In genomic region chr1:184718261-184719120, GRCm38 (mm10) we compare ENCODE assay signal across 9 mouse cellular contexts. TPM values are rescaled to one million over a fixed set of nuclear protein-coding genes. Genes with fewer than 3 reads are reported as not detected.
DNase-seq lines count a peak whose midpoint lies in the region; ATAC-seq and TF ChIP-seq lines count a peak whose summit lies in the region.
"Had no signal": no experiment of that assay in that cellular context is flagged by ENCODE, and none has a peak within 500 bp of the region (broad histone marks: within the 10 kb centered on the region; RNA-seq: fewer than 3 reads in every experiment).

No protein-coding gene starts in this region.

- peaks cover 35% of the 10 kb centered on the region for H3K4me1 ChIP-seq in kidney, embryonic 15.5 days
- H3K4me1 ChIP-seq in embryonic facial prominence, embryonic 12.5 days: no peaks in the 10 kb centered on the region
- no peaks in the 10 kb centered on the region for H3K4me1 ChIP-seq in intestine, postnatal 0 days (replicated peaks; ENCODE audit: control insufficient read depth, insufficient read depth, low read length)
- no peaks in the 10 kb centered on the region for H3K4me1 ChIP-seq in midbrain, postnatal 0 days (ENCODE audit: insufficient read depth, low read length)

- no peak overlapping the region for H3K9ac ChIP-seq in kidney, embryonic 15.5 days
- no peak overlapping the region for H3K9ac ChIP-seq in embryonic facial prominence, embryonic 12.5 days
- H3K9ac ChIP-seq in intestine, postnatal 0 days (ENCODE audit: low read depth, low read length): no peak overlapping the region
- H3K9ac ChIP-seq in midbrain, postnatal 0 days (replicated peaks; ENCODE audit: low read length, poor library complexity, severe bottlenecking): no peak overlapping the region

- no peaks in the 10 kb centered on the region for H3K36me3 ChIP-seq in kidney, embryonic 15.5 days
- H3K36me3 ChIP-seq in embryonic facial prominence, embryonic 12.5 days: no peaks in the 10 kb centered on the region
- no peaks in the 10 kb centered on the region for H3K36me3 ChIP-seq in intestine, postnatal 0 days (ENCODE audit: control insufficient read depth, insufficient read depth)
- no peaks in the 10 kb centered on the region for H3K36me3 ChIP-seq in midbrain, postnatal 0 days (ENCODE audit: insufficient read depth, low read length)

- peaks cover 100% of the 10 kb centered on the region for H3K27me3 ChIP-seq in kidney, embryonic 15.5 days
- peaks cover 98% of the 10 kb centered on the region for H3K27me3 ChIP-seq in embryonic facial prominence, embryonic 12.5 days
- H3K27me3 ChIP-seq in intestine, postnatal 0 days (replicated peaks; ENCODE audit: control insufficient read depth, insufficient read depth, low read length): peaks cover 76% of the 10 kb centered on the region
- H3K27me3 ChIP-seq in midbrain, postnatal 0 days (ENCODE audit: insufficient read depth, low read length): peaks cover 90% of the 10 kb centered on the region

- peak overlapping the region; percentile 8 for H3K4me3 ChIP-seq in kidney, embryonic 15.5 days (replicated peaks)
- H3K4me3 ChIP-seq in embryonic facial prominence, embryonic 12.5 days: 0 out of 2 replicates have a peak overlapping the region, but pooled peaks have one; percentile 5
- peak overlapping the region; percentile 17; the same call in 1 of the 2 replicates for H3K4me3 ChIP-seq in intestine, postnatal 0 days (ENCODE audit: low read depth, low read length)
- H3K4me3 ChIP-seq in midbrain, postnatal 0 days (ENCODE audit: low read depth, low read length): no peak overlapping the region

- no peak overlapping the region for H3K27ac ChIP-seq in kidney, embryonic 15.5 days
- no peak overlapping the region for H3K27ac ChIP-seq in embryonic facial prominence, embryonic 12.5 days
- H3K27ac ChIP-seq in intestine, postnatal 0 days (ENCODE audit: low read depth, low read length): no peak overlapping the region
- no peak overlapping the region for H3K27ac ChIP-seq in midbrain, postnatal 0 days (ENCODE audit: low read depth, low read length)

- TF ChIP-seq CTCF in intestine, postnatal 0 days (IDR thresholded peaks at IDR 0.05; ENCODE audit: low read depth): peak; percentile 42
- TF ChIP-seq CTCF in midbrain, postnatal 0 days (IDR thresholded peaks at IDR 0.05): no peak

- H3K9me3 ChIP-seq in kidney, embryonic 15.5 days (replicated peaks): no peaks in the 10 kb centered on the region
- H3K9me3 ChIP-seq in embryonic facial prominence, embryonic 12.5 days: no peaks in the 10 kb centered on the region
- no peaks in the 10 kb centered on the region for H3K9me3 ChIP-seq in intestine, postnatal 0 days (ENCODE audit: control insufficient read depth)
- H3K9me3 ChIP-seq in midbrain, postnatal 0 days (ENCODE audit: low read length): no peaks in the 10 kb centered on the region

- 2% methylated on average over 41 of the region's 41 CpGs for WGBS in kidney, embryonic 15.5 days
- under 1% methylated on average over 41 of the region's 41 CpGs for WGBS in embryonic facial prominence, embryonic 12.5 days
- WGBS in intestine, postnatal 0 days: 7% methylated on average over 41 of the region's 41 CpGs
- 1% methylated on average over 41 of the region's 41 CpGs for WGBS in midbrain, postnatal 0 days

- H3K4me2 ChIP-seq in kidney, embryonic 15.5 days: peak overlapping the region; percentile 41
- peak overlapping the region; percentile 15 for H3K4me2 ChIP-seq in embryonic facial prominence, embryonic 12.5 days (replicated peaks)
- peak overlapping the region; percentile 51 for H3K4me2 ChIP-seq in intestine, postnatal 0 days (replicated peaks; ENCODE audit: low read depth)
- 0 out of 2 replicates have a peak overlapping the region, but pooled peaks have one; percentile 1 for H3K4me2 ChIP-seq in midbrain, postnatal 0 days (ENCODE audit: low read depth, low read length, poor library complexity, severe bottlenecking)

- no peak for ATAC-seq in kidney, embryonic 15.5 days (replicated peaks; ENCODE audit: low FRiP score)
- ATAC-seq in embryonic facial prominence, embryonic 12.5 days (ENCODE audit: insufficient number of reproducible peaks, insufficient read depth, low FRiP score, low TSS enrichment): no peak
- ATAC-seq in intestine, postnatal 0 days: no peak
- no peak for ATAC-seq in midbrain, postnatal 0 days (ENCODE audit: low FRiP score)
- ATAC-seq in monocyte, adult 5-6 weeks (replicated peaks; ENCODE audit: insufficient number of reproducible peaks, low FRiP score, low TSS enrichment, poor library complexity, severe bottlenecking): no peak

- no peak for DNase-seq in kidney, postnatal 10 days
- no peak for DNase-seq in midbrain, postnatal 0 days (ENCODE audit: low spot score)
- DNase-seq in urinary bladder, postnatal 10 days (ENCODE audit: low spot score): no peak
- no peak for DNase-seq in spleen, postnatal 36 days (ENCODE audit: low spot score in 2 of 2)
- DNase-seq: cerebellum, adult 11-12 months had no signal

RNA-seq across cellular contexts. Expression of gene Hlx, which starts 13.9 kb away (rescaled TPM):
- polyA plus RNA-seq in kidney, embryonic 15.5 days (2015; fragmentation: Nextera tagmentation; extraction: Ambion mirVana): 16.6 and 18.5 TPM in 2 replicates
- polyA plus RNA-seq in embryonic facial prominence, embryonic 12.5 days (2016; fragmentation: Nextera tagmentation; extraction: Ambion mirVana): 8.4 and 9.7 TPM in 2 replicates
- 20.2 and 22.7 TPM in 2 replicates for polyA plus RNA-seq in intestine, postnatal 0 days (2015; fragmentation: Nextera tagmentation; extraction: Ambion mirVana)
- total RNA-seq in midbrain, postnatal 0 days (2014; rRNA removed): 0.71 and 1.5 TPM in 2 replicates
- polyA plus RNA-seq in midbrain, postnatal 0 days (2015; fragmentation: Nextera tagmentation; extraction: Ambion mirVana): 1.5 and 1.9 TPM in 2 replicates
- total RNA-seq in monocyte, adult 5-6 weeks (2017): 5.3 to 9.2 TPM (median 5.4 TPM) in 3 replicates

Comparison
In these comparisons a context has a peak if more than half of its experiments do, and no peak if none do; other contexts are left out.
1. H3K4me2 ChIP-seq: peak in every context shown above with its lines; median percentile 51 in intestine, postnatal 0 days; 41 in kidney, embryonic 15.5 days; 15 in embryonic facial prominence, embryonic 12.5 days; 1 in midbrain, postnatal 0 days.